In genomic region chr11:88392715-88393114, GRCm38 (mm10) we compare ENCODE assay signal across 13 mouse cellular contexts.
DNase-seq lines count a peak whose midpoint lies in the region; ATAC-seq and TF ChIP-seq lines count a peak whose summit lies in the region.
"Had no signal": no experiment of that assay in that cellular context is flagged by ENCODE, and none has a peak within 500 bp of the region (broad histone marks: within the 10 kb centered on the region; RNA-seq: fewer than 3 reads in every experiment).

No protein-coding gene starts in this region.

- ATAC-seq in forebrain, embryonic 14.5 days = no peak
- ATAC-seq: liver, embryonic 12.5 days had no signal

- no peak for TF ChIP-seq POLR2A in brain, embryonic 14.5 days (IDR thresholded peaks at IDR 0.05; ENCODE audit: borderline replicate concordance, extremely low read depth, insufficient read depth, insufficient read length, poor library complexity, severe bottlenecking)

- no peak for TF ChIP-seq CTCF in brain, embryonic 14.5 days (IDR thresholded peaks at IDR 0.05; ENCODE audit: borderline replicate concordance, extremely low read depth, insufficient read depth, insufficient read length)

- DNase-seq in layer of hippocampus, adult 11-12 months (ENCODE audit: low spot score) = peak; percentile 23
- no peak for DNase-seq in layer of hippocampus, postnatal 36 days
- DNase-seq in brain, embryonic 14.5 days (ENCODE audit: low read depth) = peak; percentile 87
- DNase-seq in forebrain, embryonic 14.5 days (ENCODE audit: low spot score) = peak; percentile 69
- DNase-seq in lung, postnatal 36 days = peak; percentile 61
- no peak for DNase-seq in embryo, embryonic 10.5 days (ENCODE audit: low spot score)
- no peak for DNase-seq in ovary, postnatal 36 days (ENCODE audit: low spot score)
- DNase-seq: adrenal gland, postnatal 14 days; cerebellum, adult 11 months; kidney, postnatal 14 days; right cerebral cortex, postnatal 14 days had no signal

- H3K9me3 ChIP-seq in forebrain, embryonic 14.5 days (replicated peaks; ENCODE audit: control insufficient read depth, low read length) = no peaks in the 10 kb centered on the region
- H3K9me3 ChIP-seq: liver, embryonic 12.5 days had no signal

- H3K36me3 ChIP-seq in forebrain, embryonic 14.5 days (ENCODE audit: control insufficient read depth, insufficient read depth, low read length) = no peaks in the 10 kb centered on the region

- no peak overlapping the region for H3K4me3 ChIP-seq in forebrain, embryonic 14.5 days (ENCODE audit: low read depth, low read length)
- H3K4me3 ChIP-seq: erythroblast, embryonic 14.5 days; liver, embryonic 12.5 days had no signal

- H3K4me1 ChIP-seq in forebrain, embryonic 14.5 days (ENCODE audit: control insufficient read depth, insufficient read depth, low read length) = peaks cover 22% of the 10 kb centered on the region
- H3K4me1 ChIP-seq: liver, embryonic 12.5 days had no signal

- 70% methylated on average over 10 of the region's 10 CpGs for WGBS in forebrain, embryonic 14.5 days

- no peak overlapping the region for H3K9ac ChIP-seq in forebrain, embryonic 14.5 days (ENCODE audit: low read length)
- H3K9ac ChIP-seq: liver, embryonic 12.5 days had no signal

- 0 out of 2 replicates have a peak overlapping the region, but pooled peaks have one; percentile 14 for H3K27ac ChIP-seq in forebrain, embryonic 14.5 days (ENCODE audit: low read depth, low read length)
- H3K27ac ChIP-seq: liver, embryonic 12.5 days had no signal

- no peaks in the 10 kb centered on the region for H3K27me3 ChIP-seq in forebrain, embryonic 14.5 days (replicated peaks; ENCODE audit: control insufficient read depth, insufficient read depth, low read length)
- H3K27me3 ChIP-seq: liver, embryonic 12.5 days had no signal

- no peak overlapping the region for H3K4me2 ChIP-seq in forebrain, embryonic 14.5 days (ENCODE audit: low read length)
- H3K4me2 ChIP-seq: liver, embryonic 12.5 days had no signal

Comparison
In these comparisons a context has a peak if more than half of its experiments do, and no peak if none do; other contexts are left out.
1. DNase-seq: peak in layer of hippocampus, adult 11-12 months (single experiment), brain, embryonic 14.5 days (single experiment), forebrain, embryonic 14.5 days (single experiment) and lung, postnatal 36 days (single experiment); none in layer of hippocampus, postnatal 36 days (0 of 2), embryo, embryonic 10.5 days (single experiment) and ovary, postnatal 36 days (single experiment).